Mouse (Mus musculus): Measurements from ENCODE around the gene Lpp. TPM values are rescaled to one million over a fixed set of nuclear protein-coding genes. Genes with fewer than 3 reads are reported as not detected.
A peak's percentile ranks its signal among the peaks of the same experiment; 100 is the strongest.

Gene Lpp
- total and polyA plus RNA-seq, 3 experiments, result 0.64 to 1.2 (median 0.68) TPM

DNA sequence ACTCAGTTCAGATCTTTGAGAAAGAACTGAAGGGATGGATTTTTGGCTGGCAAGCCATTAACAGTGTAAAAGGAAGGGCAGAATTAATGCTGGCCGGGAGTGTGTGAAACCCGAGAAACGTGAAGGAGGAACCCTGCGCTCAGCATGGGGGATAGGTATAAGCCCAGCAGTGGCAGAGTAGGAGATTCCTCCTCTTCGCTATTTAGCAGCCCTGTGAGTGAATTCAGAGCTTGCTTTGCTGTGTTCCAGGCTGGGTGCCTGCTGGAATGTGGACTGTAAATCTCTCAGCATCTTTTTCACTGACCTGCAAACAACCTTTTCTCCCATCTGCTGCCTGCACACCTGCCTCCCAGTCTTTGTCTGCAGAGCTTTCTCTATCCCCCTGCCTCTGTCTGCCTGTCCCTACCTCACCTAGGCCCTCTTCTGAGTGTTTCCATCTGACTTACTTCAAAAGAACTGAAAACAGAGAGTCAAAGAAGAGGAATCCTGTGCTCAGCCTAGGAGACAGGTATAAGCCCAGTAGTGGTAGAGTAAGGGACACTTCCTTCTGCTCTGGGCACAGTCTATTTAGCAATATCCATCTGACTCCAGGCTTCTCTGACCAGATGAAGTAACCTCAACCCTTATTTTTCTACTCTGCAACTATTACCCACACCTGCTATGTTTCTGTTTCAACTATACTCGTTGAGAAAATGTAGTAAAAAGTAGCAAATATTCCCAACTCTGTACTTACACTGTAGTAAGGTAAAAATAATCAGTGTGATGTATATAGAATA lies 550.4 kb downstream of the Lpp start:
- H3K36me3 ChIP-seq (replicated peaks in 1 of 2; ENCODE audit: control insufficient read depth in 1 of 2, insufficient read depth in 1 of 2, low read length in 1 of 2), result no peaks in the 10 kb centered on the region
- no peaks in the 10 kb centered on the region for H3K4me1 ChIP-seq (ENCODE audit: control insufficient read depth in 1 of 2, insufficient read depth in 2 of 2)
- H3K4me3 ChIP-seq (replicated peaks in 1 of 3; ENCODE audit: low read depth in 2 of 3, low read length in 2 of 3, poor library complexity in 1 of 3), result no peak overlapping the region
- H3K27me3 ChIP-seq (replicated peaks), result no peaks in the 10 kb centered on the region
- TF ChIP-seq BHLHE40 (IDR thresholded peaks at IDR 0.05; ENCODE audit: low read depth, low read length) (0 out of 2 replicates have a peak, but pooled peaks have one; percentile 18), RAD21 (IDR thresholded peaks at IDR 0.05; ENCODE audit: low read depth, low read length) (no peak)
- DNase-seq (ENCODE audit: extremely low read depth), result no peak
- in situ Hi-C loops (cut with MboI; ENCODE audit: low pct_ligation_motif_present, low pct_unique_long_range_greater_than_20kb, low sequenced_read_pairs) (no loop called here), dilution Hi-C loops (cut with MboI; ENCODE audit: extremely low pct_ligation_motif_present, extremely low pct_unique_long_range_greater_than_20kb, low sequenced_read_pairs) (no loop called here)
- no peak overlapping the region for H3K4me2 ChIP-seq (ENCODE audit: insufficient read depth, low read depth, poor library complexity, severe bottlenecking)
- no peak overlapping the region for H3K27ac ChIP-seq (ENCODE audit: insufficient read depth, low read depth)
- no peaks in the 10 kb centered on the region for H3K9me3 ChIP-seq (replicated peaks; ENCODE audit: low read length)
- H3K9ac ChIP-seq (ENCODE audit: insufficient read depth, low read depth), result no peak overlapping the region
- no peaks in the 10 kb centered on the region for H3K79me2 ChIP-seq (replicated peaks; ENCODE audit: control insufficient read depth, extremely low read depth, insufficient read depth, poor library complexity, severe bottlenecking)

- H3K27ac ChIP-seq (ENCODE audit: insufficient read depth, low read depth), result no peak overlapping the region
- H3K27me3 ChIP-seq (replicated peaks), result no peaks in the 10 kb centered on the region
- no peaks in the 10 kb centered on the region for H3K36me3 ChIP-seq (replicated peaks in 1 of 2; ENCODE audit: control insufficient read depth in 1 of 2, insufficient read depth in 1 of 2, low read length in 1 of 2)
- no peak overlapping the region for H3K4me2 ChIP-seq (ENCODE audit: insufficient read depth, low read depth, poor library complexity, severe bottlenecking)
- no peak for DNase-seq (ENCODE audit: extremely low read depth)
- dilution Hi-C loops (cut with MboI; ENCODE audit: extremely low pct_ligation_motif_present, extremely low pct_unique_long_range_greater_than_20kb, low sequenced_read_pairs), result no loop called here
- H3K4me3 ChIP-seq (replicated peaks in 1 of 3; ENCODE audit: low read depth in 2 of 3, low read length in 2 of 3, poor library complexity in 1 of 3), result no peak overlapping the region
- no peaks in the 10 kb centered on the region for H3K79me2 ChIP-seq (replicated peaks; ENCODE audit: control insufficient read depth, extremely low read depth, insufficient read depth, poor library complexity, severe bottlenecking)
- H3K9me3 ChIP-seq (replicated peaks; ENCODE audit: low read length), result no peaks in the 10 kb centered on the region
- H3K4me1 ChIP-seq (ENCODE audit: control insufficient read depth in 1 of 2, insufficient read depth in 2 of 2), result no peaks in the 10 kb centered on the region
- TF ChIP-seq MAFK (IDR thresholded peaks at IDR 0.05; ENCODE audit: insufficient replicate concordance, low read length) (no peak), MXI1 (IDR thresholded peaks at IDR 0.05; ENCODE audit: low read depth, low read length) (no peak), CTCF (conservative IDR thresholded peaks at IDR 0.05 in 1 of 2, IDR thresholded peaks at IDR 0.05 in 1 of 2; ENCODE audit: low read depth in 2 of 2, low read length in 2 of 2) (no peak), RCOR1 (conservative IDR thresholded peaks at IDR 0.05; ENCODE audit: low read depth, low read length) (no peak), KAT2A (IDR thresholded peaks at IDR 0.05; ENCODE audit: insufficient replicate concordance, low read length) (no peak)
- no peak overlapping the region for H3K9ac ChIP-seq (ENCODE audit: insufficient read depth, low read depth)
- in situ Hi-C loops (cut with MboI; ENCODE audit: low pct_ligation_motif_present, low pct_unique_long_range_greater_than_20kb, low sequenced_read_pairs), result no loop called here
These were observed 553.0 kb downstream of the Lpp start for GRCm38 (mm10) chr16:24946356-24946755.

GRCm38 (mm10) chr16:24947485-24947884 lies 554.2 kb downstream of the Lpp start:
- Histone ChIP-seq H3K9ac (ENCODE audit: insufficient read depth, low read depth) (no peak overlapping the region), H3K27me3 (replicated peaks) (no peaks in the 10 kb centered on the region), H3K4me1 (ENCODE audit: control insufficient read depth in 1 of 2, insufficient read depth in 2 of 2) (no peaks in the 10 kb centered on the region), H3K27ac (ENCODE audit: insufficient read depth, low read depth) (no peak overlapping the region), H3K9me3 (replicated peaks; ENCODE audit: low read length) (no peaks in the 10 kb centered on the region), H3K79me2 (replicated peaks; ENCODE audit: control insufficient read depth, extremely low read depth, insufficient read depth, poor library complexity, severe bottlenecking) (no peaks in the 10 kb centered on the region), H3K4me2 (ENCODE audit: insufficient read depth, low read depth, poor library complexity, severe bottlenecking) (no peak overlapping the region), H3K4me3 (replicated peaks in 1 of 3; ENCODE audit: low read depth in 2 of 3, low read length in 2 of 3, poor library complexity in 1 of 3) (no peak overlapping the region), H3K36me3 (replicated peaks in 1 of 2; ENCODE audit: control insufficient read depth in 1 of 2, insufficient read depth in 1 of 2, low read length in 1 of 2) (no peaks in the 10 kb centered on the region)
- dilution Hi-C loops (cut with MboI; ENCODE audit: extremely low pct_ligation_motif_present, extremely low pct_unique_long_range_greater_than_20kb, low sequenced_read_pairs) (no loop called here), in situ Hi-C loops (cut with MboI; ENCODE audit: low pct_ligation_motif_present, low pct_unique_long_range_greater_than_20kb, low sequenced_read_pairs) (no loop called here)
- TF ChIP-seq ETS1 (conservative IDR thresholded peaks at IDR 0.05; ENCODE audit: low read depth, low read length), result no peak
- no peak for DNase-seq (ENCODE audit: extremely low read depth)

All from CH12.LX (cell line).